Mouse (Mus musculus): ENCODE results near the gene Otud7a. TPM values are rescaled to one million over a fixed set of nuclear protein-coding genes. Genes with fewer than 3 reads are reported as not detected.

Otud7a gene
- polyA plus RNA-seq, 1 experiment from 2014 or later = 3.4 TPM

DNA sequence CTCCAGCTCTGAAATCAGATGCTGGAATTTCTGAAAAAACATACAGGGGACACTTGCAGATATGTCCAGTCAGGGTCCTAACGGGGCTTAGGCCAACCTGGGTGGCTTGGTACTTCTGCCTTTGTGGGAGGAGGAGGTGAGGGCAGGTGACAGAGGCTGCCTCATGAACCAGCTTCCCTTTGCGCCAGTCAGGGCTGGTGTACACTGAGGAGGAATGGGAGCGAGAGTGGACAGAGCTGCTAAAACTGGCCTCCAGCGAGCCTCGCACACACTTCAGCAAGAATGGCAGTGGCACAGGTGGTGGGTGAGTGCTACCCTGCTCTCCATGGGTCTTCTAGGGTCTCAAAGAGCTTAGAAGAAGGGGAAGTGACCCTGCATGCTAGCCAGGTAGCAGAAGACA is 285.1 kb downstream of the Otud7a start:
- H3K4me1 ChIP-seq = no peaks in the 10 kb centered on the region
- no peak overlapping the region for H3K4me2 ChIP-seq
- 90% methylated on average over 5 of the region's 5 CpGs for WGBS
- H3K4me3 ChIP-seq = no peak overlapping the region
- H3K9ac ChIP-seq = no peak overlapping the region
- H3K27me3 ChIP-seq (replicated peaks) = no peaks in the 10 kb centered on the region
- no peak for ATAC-seq (replicated peaks)
- H3K36me3 ChIP-seq (replicated peaks) = 0 out of 2 replicates have a peak, but pooled peaks cover 13% of the 10 kb centered on the region
- H3K9me3 ChIP-seq = no peaks in the 10 kb centered on the region
- no peak overlapping the region for H3K27ac ChIP-seq

DNA sequence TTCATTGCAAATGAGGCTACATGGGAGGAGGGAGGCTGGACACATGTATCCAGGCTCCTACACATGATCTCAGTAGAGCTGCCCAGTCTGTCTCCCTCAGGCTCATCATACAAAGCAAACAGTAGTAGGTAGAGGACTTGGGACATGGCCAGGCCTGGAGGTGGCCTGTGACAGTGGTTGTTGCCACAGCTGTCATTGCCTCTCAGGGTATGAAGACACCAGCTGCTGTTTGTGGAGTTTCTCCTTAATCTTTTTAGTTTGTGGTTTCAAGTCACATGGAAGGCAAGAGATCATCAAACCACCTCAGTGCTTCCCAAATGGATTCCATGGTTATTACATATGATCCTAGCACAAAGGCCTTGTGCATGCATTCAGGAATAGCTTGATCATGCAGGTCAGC is 285.5 kb downstream of the Otud7a start:
- Histone ChIP-seq H3K4me2 (no peak overlapping the region), H3K36me3 (replicated peaks) (0 out of 2 replicates have a peak, but pooled peaks cover 13% of the 10 kb centered on the region), H3K9me3 (no peaks in the 10 kb centered on the region), H3K4me1 (no peaks in the 10 kb centered on the region), H3K9ac (no peak overlapping the region), H3K27ac (no peak overlapping the region), H3K27me3 (replicated peaks) (no peaks in the 10 kb centered on the region), H3K4me3 (no peak overlapping the region)
- ATAC-seq (replicated peaks) = no peak

DNA sequence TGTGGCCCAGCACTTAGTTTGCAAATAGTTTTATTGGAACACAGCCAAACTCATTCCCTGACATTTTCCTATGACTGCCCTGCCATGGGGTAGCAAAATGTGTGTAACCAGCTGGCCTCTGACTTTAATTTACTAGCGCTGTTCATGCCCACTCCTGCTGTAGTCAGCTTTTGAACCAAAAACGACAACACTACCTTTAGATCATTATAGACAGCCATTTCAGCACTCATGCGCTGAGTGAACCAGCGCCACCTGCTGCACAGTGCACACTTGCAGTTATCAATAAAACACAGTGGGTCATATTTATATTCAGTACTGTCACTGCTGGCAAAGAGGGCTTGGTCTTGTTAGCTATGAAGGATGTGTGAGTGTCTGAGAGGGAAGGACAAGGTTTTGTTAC is 293.2 kb downstream of the Otud7a start:
- WGBS = 60% methylated on average over 4 of the region's 4 CpGs
- no peak overlapping the region for H3K4me3 ChIP-seq

DNA sequence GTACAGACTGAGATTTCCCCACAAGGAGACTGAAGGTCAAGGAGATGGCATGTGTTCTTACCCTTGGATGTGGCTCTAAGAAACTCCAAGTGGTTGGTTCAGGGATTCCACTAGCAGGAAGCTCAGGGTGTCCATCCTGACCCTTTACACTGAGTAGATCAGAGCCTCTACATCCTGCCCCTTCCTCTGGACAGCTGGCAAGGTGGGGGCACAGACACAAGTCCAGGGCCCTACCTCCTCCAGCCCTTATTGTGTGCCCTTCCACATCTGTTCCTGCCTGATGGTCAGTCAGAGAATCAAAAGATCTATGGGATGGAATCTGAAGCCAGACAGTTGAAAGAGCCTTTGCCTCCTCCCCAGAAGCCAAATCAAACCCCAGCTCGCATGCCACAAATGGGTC is 293.6 kb downstream of the Otud7a start:
- Histone ChIP-seq H3K27me3 (replicated peaks) (no peaks in the 10 kb centered on the region), H3K4me3 (no peak overlapping the region), H3K4me2 (no peak overlapping the region), H3K36me3 (replicated peaks) (no peaks in the 10 kb centered on the region), H3K27ac (no peak overlapping the region), H3K9ac (no peak overlapping the region), H3K4me1 (no peaks in the 10 kb centered on the region), H3K9me3 (no peaks in the 10 kb centered on the region)
- ATAC-seq (replicated peaks) = peak; percentile 53; the same call in 1 of the 2 replicates
- WGBS = 82% methylated on average over 1 of the region's 1 CpGs

More for the DNA sequence above, 293.2 kb downstream of the Otud7a start:
- ATAC-seq (replicated peaks) = peak; percentile 79
- H3K4me1 ChIP-seq = no peaks in the 10 kb centered on the region
- no peak overlapping the region for H3K27ac ChIP-seq
- H3K27me3 ChIP-seq (replicated peaks) = no peaks in the 10 kb centered on the region
- H3K9me3 ChIP-seq = no peaks in the 10 kb centered on the region
- H3K4me2 ChIP-seq = no peak overlapping the region
- no peaks in the 10 kb centered on the region for H3K36me3 ChIP-seq (replicated peaks)
- H3K9ac ChIP-seq = no peak overlapping the region

DNA sequence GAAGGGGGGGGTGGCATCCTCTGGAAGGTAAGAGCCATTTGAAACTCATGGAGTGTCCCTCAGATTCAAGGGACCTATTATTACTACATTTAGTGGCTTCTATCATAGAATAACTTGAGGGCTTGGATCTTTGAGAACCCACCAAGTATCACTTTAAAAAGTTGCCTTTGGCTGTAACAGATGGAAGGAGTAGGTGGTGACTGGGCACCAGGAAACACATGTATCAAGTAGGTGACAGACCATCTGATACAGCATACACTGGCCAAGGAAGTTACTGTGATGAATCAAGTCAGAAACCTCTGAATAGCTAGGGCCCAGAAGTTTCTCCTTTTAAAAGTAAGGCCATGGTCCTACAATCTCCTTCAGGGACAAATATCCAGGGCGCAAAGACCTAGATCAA is 298.6 kb downstream of the Otud7a start:
- 97% methylated on average over 1 of the region's 1 CpGs for WGBS
- Histone ChIP-seq H3K27me3 (replicated peaks) (no peaks in the 10 kb centered on the region), H3K4me2 (no peak overlapping the region), H3K9me3 (no peaks in the 10 kb centered on the region), H3K4me1 (no peaks in the 10 kb centered on the region), H3K27ac (no peak overlapping the region), H3K4me3 (no peak overlapping the region), H3K9ac (no peak overlapping the region), H3K36me3 (replicated peaks) (no peaks in the 10 kb centered on the region)
- no peak for ATAC-seq (replicated peaks)

DNA sequence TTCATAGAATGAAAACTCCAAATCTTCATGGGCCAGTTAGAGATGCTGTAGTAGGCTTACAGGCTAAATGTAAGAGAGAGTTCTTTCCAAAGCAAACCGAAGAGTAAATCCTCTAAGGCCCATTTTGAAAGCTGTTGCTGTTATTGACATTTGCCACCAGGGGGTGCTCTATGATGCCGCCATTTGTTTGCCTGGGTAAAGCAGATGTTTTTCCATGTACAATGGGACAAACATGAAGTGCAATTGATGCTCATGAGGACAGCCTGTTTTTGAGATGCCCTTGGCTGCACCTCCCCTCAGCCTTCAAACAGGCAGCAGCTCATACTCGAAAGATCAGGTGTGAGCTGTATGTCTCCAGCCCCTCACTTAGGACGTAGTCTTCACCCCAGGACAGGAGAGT is 307.5 kb downstream of the Otud7a start:
- Histone ChIP-seq H3K9ac (no peak overlapping the region), H3K27me3 (replicated peaks) (peaks cover 26% of the 10 kb centered on the region), H3K9me3 (no peaks in the 10 kb centered on the region), H3K27ac (no peak overlapping the region), H3K4me1 (peaks cover 21% of the 10 kb centered on the region), H3K4me2 (no peak overlapping the region), H3K36me3 (replicated peaks) (no peaks in the 10 kb centered on the region), H3K4me3 (no peak overlapping the region)
- 47% methylated on average over 4 of the region's 4 CpGs for WGBS
- no peak for ATAC-seq (replicated peaks)

DNA sequence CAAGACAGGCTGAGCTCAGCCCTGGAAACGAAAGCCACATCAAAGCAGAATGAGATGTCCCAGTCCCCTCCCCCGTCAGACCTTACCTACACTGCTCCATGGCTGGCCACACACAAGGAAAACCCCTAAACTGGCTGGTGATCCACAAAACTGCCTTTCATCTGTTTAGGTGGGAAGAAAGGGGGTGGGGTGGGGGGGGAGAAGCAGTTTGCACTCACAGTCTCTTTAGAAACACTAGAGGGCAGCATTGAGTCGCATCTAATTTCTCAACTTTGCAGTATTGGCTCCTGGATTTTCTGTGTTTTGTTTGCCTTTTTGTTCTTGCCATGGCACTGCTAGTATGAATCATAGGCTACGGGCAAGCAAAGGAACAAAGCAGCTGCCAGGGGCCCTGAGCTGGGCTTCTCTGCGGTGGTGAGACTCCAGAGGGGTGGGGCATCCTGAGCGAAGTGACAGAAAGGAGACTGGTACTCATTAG is 308.8 kb downstream of the Otud7a start:
- no peaks in the 10 kb centered on the region for H3K9me3 ChIP-seq
- peak; percentile 46 for ATAC-seq (replicated peaks)
- 0 out of 2 replicates have a peak overlapping the region, but pooled peaks have one; percentile 17 for H3K4me2 ChIP-seq
- H3K4me3 ChIP-seq = no peak overlapping the region
- H3K9ac ChIP-seq = no peak overlapping the region
- peaks cover 33% of the 10 kb centered on the region for H3K4me1 ChIP-seq
- WGBS = 8% methylated on average over 6 of the region's 6 CpGs
- H3K36me3 ChIP-seq (replicated peaks) = no peaks in the 10 kb centered on the region
- H3K27ac ChIP-seq = no peak overlapping the region
- H3K27me3 ChIP-seq (replicated peaks) = peaks cover 38% of the 10 kb centered on the region

DNA sequence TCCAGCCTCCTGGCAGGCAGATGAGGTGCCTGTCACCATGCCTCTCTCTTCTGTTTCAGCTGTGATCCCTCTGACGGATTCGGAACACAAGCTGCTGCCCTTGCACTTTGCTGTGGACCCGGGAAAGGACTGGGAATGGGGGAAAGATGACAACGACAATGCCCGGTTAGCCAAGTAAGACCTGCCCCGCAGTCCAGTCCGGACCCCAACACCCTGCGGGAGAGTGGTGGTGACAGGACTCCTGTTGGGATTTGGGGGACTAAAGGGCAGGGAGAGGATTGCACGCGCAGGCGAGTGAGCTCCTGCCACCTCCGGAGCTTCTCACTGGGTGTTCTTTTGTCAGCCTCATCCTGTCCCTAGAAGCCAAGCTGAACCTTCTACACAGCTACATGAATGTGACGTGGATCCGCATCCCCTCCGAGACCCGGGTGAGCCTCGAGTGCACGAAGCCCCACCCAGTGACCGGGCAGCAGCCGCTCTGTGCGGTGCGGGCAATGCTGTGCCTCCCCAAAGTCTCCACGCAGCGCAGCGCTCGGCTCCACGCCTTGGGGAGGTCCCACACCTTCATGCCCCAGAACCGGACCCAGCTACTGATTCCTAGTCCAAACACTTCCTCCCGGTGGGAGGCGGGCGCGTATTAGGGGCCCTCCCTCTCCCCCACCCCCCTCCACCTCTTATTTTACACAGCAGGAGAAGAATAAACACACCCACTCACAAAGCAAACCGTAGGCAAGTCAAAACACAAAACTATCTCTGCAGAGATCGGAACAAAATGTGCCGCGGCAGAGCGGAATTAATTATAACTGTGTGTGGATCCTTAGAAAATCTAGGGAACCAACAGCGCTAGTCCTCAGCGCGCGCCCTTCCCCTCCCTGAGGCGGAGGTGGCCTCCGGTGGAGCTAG is 310.3 kb downstream of the Otud7a start:
- Histone ChIP-seq H3K4me2 (peak overlapping the region; percentile 86), H3K27ac (no peak overlapping the region), H3K36me3 (replicated peaks) (no peaks in the 10 kb centered on the region), H3K27me3 (replicated peaks) (peaks cover 54% of the 10 kb centered on the region), H3K4me1 (peaks cover 41% of the 10 kb centered on the region), H3K9me3 (no peaks in the 10 kb centered on the region), H3K9ac (peak overlapping the region; percentile 36), H3K4me3 (peak overlapping the region; percentile 39)
- ATAC-seq (replicated peaks) = no peak
- WGBS = 3% methylated on average over 43 of the region's 43 CpGs

- peak overlapping the region; percentile 36 for H3K9ac ChIP-seq
- H3K9me3 ChIP-seq = no peaks in the 10 kb centered on the region
- H3K4me2 ChIP-seq = peak overlapping the region; percentile 86
- peaks cover 57% of the 10 kb centered on the region for H3K27me3 ChIP-seq (replicated peaks)
- peak; percentile 9; the same call in 1 of the 2 replicates for ATAC-seq (replicated peaks)
- WGBS = 3% methylated on average over 13 of the region's 13 CpGs
- no peaks in the 10 kb centered on the region for H3K36me3 ChIP-seq (replicated peaks)
- H3K4me3 ChIP-seq = peak overlapping the region; percentile 39
- peaks cover 41% of the 10 kb centered on the region for H3K4me1 ChIP-seq
- no peak overlapping the region for H3K27ac ChIP-seq
Observed at GRCm38 (mm10) chr7:63755476-63755948, 311.0 kb downstream of the Otud7a start.

DNA sequence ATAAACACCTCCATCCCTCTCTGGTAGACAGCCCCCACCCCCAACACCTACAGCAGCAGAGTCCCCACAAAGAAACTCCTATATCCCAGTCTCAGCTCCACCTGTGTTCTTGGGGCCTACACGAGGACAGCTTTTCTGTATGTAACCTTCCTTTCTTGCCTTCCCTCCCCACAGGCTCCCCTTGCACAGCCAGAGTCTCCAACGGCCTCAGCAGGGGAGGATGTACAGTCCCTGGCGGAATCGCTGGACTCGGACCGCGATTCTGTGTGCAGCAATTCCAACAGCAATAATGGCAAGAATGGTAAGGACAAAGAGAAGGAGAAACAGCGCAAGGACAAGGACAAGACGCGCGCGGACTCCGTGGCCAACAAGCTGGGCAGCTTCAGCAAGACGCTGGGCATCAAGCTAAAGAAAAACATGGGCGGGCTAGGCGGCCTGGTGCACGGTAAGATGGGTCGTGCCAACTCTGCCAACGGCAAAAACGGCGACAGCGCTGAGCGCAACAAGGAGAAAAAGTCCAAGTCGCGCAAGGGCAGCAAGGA is 312.7 kb downstream of the Otud7a start:
- Histone ChIP-seq H3K36me3 (replicated peaks) (no peaks in the 10 kb centered on the region), H3K4me3 (peak overlapping the region; percentile 51), H3K4me2 (peak overlapping the region; percentile 79), H3K27me3 (replicated peaks) (peaks cover 69% of the 10 kb centered on the region), H3K9ac (no peak overlapping the region), H3K4me1 (peaks cover 41% of the 10 kb centered on the region), H3K27ac (no peak overlapping the region), H3K9me3 (no peaks in the 10 kb centered on the region)
- ATAC-seq (replicated peaks) = no peak
- WGBS = 6% methylated on average over 25 of the region's 25 CpGs

DNA sequence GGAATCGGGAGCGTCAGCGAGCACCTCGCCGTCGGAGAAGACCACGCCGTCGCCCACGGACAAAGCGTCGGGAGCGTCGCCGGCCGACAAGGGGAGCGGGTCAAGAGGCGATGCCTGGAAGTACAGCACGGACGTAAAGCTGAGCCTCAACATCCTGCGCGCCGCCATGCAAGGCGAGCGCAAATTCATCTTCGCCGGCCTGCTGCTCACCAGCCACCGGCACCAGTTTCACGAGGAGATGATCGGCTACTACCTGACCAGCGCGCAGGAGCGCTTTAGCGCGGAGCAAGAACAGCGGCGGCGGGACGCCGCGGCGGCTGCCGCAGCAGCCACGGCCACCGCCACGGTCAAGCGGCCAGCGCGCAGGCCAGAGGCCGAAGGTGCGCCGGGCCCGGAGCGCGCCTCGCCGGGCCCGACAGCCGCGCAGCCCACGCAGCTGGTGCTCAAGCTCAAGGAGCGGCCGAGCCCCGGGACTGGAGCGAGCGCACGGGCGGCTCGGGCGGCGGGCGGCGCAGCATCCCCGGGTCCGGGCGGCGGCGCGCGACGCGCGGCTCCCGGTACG is 313.2 kb downstream of the Otud7a start:
- Histone ChIP-seq H3K36me3 (replicated peaks) (no peaks in the 10 kb centered on the region), H3K9me3 (no peaks in the 10 kb centered on the region), H3K4me3 (peak overlapping the region; percentile 51), H3K27ac (0 out of 2 replicates have a peak overlapping the region, but pooled peaks have one; percentile 35), H3K4me2 (peak overlapping the region; percentile 79), H3K27me3 (replicated peaks) (peaks cover 71% of the 10 kb centered on the region), H3K9ac (peak overlapping the region; percentile 40), H3K4me1 (peaks cover 41% of the 10 kb centered on the region)
- peak; percentile 7 for ATAC-seq (replicated peaks)
- WGBS = under 1% methylated on average over 85 of the region's 85 CpGs

DNA sequence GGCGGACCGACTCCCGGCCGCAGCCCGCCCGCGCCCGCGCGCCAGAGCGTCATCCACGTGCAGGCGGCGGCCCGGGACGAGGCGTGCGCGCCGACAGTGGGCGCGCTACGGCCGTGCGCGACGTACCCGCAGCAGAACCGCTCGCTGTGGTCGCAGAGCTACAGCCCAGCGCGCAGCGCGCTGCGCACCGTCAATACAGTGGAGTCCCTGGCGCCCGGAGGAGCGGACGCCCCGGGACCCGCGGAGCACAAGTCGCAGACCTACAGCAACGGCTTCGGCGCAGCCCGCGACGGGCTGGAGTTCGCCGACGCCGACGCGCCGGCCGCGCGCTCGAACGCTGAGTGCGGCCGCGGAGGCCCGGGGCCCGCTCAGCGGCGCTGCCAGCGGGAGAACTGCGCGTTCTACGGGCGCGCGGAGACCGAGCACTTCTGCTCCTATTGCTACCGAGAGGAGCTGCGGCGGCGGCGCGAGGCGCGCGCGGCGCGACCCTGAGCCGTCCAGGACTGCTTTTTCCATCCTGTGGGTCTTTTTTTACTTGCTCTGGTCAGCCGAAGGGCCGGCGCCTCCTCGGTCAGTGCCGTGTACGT is 313.8 kb downstream of the Otud7a start:
- peaks cover 74% of the 10 kb centered on the region for H3K27me3 ChIP-seq (replicated peaks)
- peak overlapping the region; percentile 51 for H3K4me3 ChIP-seq
- WGBS = under 1% methylated on average over 92 of the region's 97 CpGs
- H3K9me3 ChIP-seq = no peaks in the 10 kb centered on the region
- peak overlapping the region; percentile 40 for H3K9ac ChIP-seq
- peaks cover 41% of the 10 kb centered on the region for H3K4me1 ChIP-seq
- ATAC-seq (replicated peaks) = peak; percentile 79
- no peaks in the 10 kb centered on the region for H3K36me3 ChIP-seq (replicated peaks)
- peak overlapping the region; percentile 79 for H3K4me2 ChIP-seq
- H3K27ac ChIP-seq = 0 out of 2 replicates have a peak overlapping the region, but pooled peaks have one; percentile 35

Measured in midbrain, embryonic 15.5 days (tissue).